Mouse (Mus musculus): ENCODE measurements around the gene Slc25a11.

DNA sequence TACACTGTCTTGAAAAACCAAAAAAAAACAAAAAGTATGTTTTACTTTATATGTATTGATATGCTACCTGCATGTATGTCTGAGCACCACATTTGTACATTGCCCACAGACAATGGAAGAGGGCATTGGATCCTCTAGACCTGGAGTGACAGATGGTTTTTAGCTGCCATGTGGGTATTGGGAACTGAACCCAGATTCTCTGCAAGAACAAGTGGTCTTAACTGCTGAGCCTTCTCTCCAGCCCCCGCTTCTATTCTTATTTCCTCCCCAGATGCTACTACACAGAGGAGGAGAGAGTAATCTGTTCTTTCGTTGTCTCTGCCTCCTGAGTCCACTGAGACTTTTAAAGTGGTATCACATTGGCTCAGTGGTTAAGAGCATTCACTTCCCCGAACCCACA is 46.2 kb upstream of the Slc25a11 start:
- no peak for TF ChIP-seq CTCF (IDR thresholded peaks at IDR 0.05; ENCODE audit: borderline replicate concordance, control insufficient read depth, extremely low read depth, insufficient read depth, low read length, poor library complexity)
- no peak for TF ChIP-seq POLR2A (IDR thresholded peaks at IDR 0.05; ENCODE audit: control insufficient read depth, extremely low read depth, insufficient read depth, low read length, poor library complexity)

All from thymus, adult 2 months (tissue).